ENCODE assay signal across 12 mouse cellular contexts in genomic region chr7:132802066-132802465, GRCm38 (mm10). TPM values are rescaled to one million over a fixed set of nuclear protein-coding genes. Genes with fewer than 3 reads are reported as not detected.
DNase-seq lines count a peak whose midpoint lies in the region; ATAC-seq and TF ChIP-seq lines count a peak whose summit lies in the region.
"Had no signal": no experiment of that assay in that cellular context is flagged by ENCODE, and none has a peak within 500 bp of the region (broad histone marks: within the 10 kb centered on the region; RNA-seq: fewer than 3 reads in every experiment).

No protein-coding gene starts in this region.

- no peak for TF ChIP-seq EP300 in lung, postnatal 0 days (IDR thresholded peaks at IDR 0.05)

- H3K36me3 ChIP-seq in hindbrain, embryonic 10.5 days, result peaks cover 15% of the 10 kb centered on the region; the same call in 1 of the 2 replicates
- H3K36me3 ChIP-seq in hindbrain, embryonic 16.5 days (ENCODE audit: control insufficient read depth, insufficient read depth, low read length), result no peaks in the 10 kb centered on the region
- H3K36me3 ChIP-seq in lung, postnatal 0 days (ENCODE audit: insufficient read depth, low read length), result no peaks in the 10 kb centered on the region
- no peaks in the 10 kb centered on the region for H3K36me3 ChIP-seq in heart, embryonic 14.5 days (ENCODE audit: control insufficient read depth, insufficient read depth, low read length)
- H3K36me3 ChIP-seq in liver, embryonic 13.5 days, result 0 out of 2 replicates have a peak, but pooled peaks cover 3% of the 10 kb centered on the region

- no peak for DNase-seq in hindbrain, embryonic 10.5 days (ENCODE audit: low spot score)
- DNase-seq in lung, postnatal 0 days (ENCODE audit: low spot score), result no peak
- no peak for DNase-seq in lung, adult 18-20 months
- DNase-seq in liver, embryonic 13.5 days, result no peak
- no peak for DNase-seq in embryo, embryonic 9.5 days (ENCODE audit: extremely low spot score)
- DNase-seq: lung, embryonic 14.5 days; thymus, postnatal 25 days had no signal

- H3K9me3 ChIP-seq in hindbrain, embryonic 10.5 days, result no peaks in the 10 kb centered on the region
- no peaks in the 10 kb centered on the region for H3K9me3 ChIP-seq in hindbrain, embryonic 16.5 days (ENCODE audit: control insufficient read depth, low read length)
- no peaks in the 10 kb centered on the region for H3K9me3 ChIP-seq in lung, postnatal 0 days (ENCODE audit: low read length)
- H3K9me3 ChIP-seq in heart, embryonic 14.5 days (ENCODE audit: control insufficient read depth, low read length), result no peaks in the 10 kb centered on the region
- H3K9me3 ChIP-seq in liver, embryonic 13.5 days (replicated peaks), result no peaks in the 10 kb centered on the region
- H3K9me3 ChIP-seq: G1E had no signal

- 78% methylated on average over 2 of the region's 2 CpGs for WGBS in hindbrain, embryonic 10.5 days
- WGBS in hindbrain, embryonic 16.5 days, result 74% methylated on average over 2 of the region's 2 CpGs
- WGBS in lung, postnatal 0 days, result 60% methylated on average over 2 of the region's 2 CpGs
- WGBS in heart, embryonic 14.5 days, result 88% methylated on average over 2 of the region's 2 CpGs
- WGBS in liver, embryonic 13.5 days (ENCODE audit: insufficient replicate concordance), result 72% methylated on average over 2 of the region's 2 CpGs

- peaks cover 70% of the 10 kb centered on the region for H3K4me1 ChIP-seq in hindbrain, embryonic 10.5 days (replicated peaks)
- peaks cover 19% of the 10 kb centered on the region for H3K4me1 ChIP-seq in hindbrain, embryonic 16.5 days (ENCODE audit: control insufficient read depth, insufficient read depth, low read depth, low read length)
- peaks cover 46% of the 10 kb centered on the region; the same call in 1 of the 2 replicates for H3K4me1 ChIP-seq in lung, postnatal 0 days (ENCODE audit: insufficient read depth, low read depth, low read length)
- H3K4me1 ChIP-seq in heart, embryonic 14.5 days (ENCODE audit: control insufficient read depth in 2 of 2, insufficient read depth in 2 of 2, low read length in 2 of 2), result peaks cover 48 to 74% of the 10 kb centered on the region in 2 experiments
- peaks cover 86% of the 10 kb centered on the region for H3K4me1 ChIP-seq in liver, embryonic 13.5 days (replicated peaks)

- no peak overlapping the region for H3K4me2 ChIP-seq in hindbrain, embryonic 16.5 days (ENCODE audit: low read length)
- H3K4me2 ChIP-seq in lung, postnatal 0 days (replicated peaks; ENCODE audit: low read depth, low read length), result no peak overlapping the region
- H3K4me2 ChIP-seq in heart, embryonic 14.5 days (ENCODE audit: low read length), result no peak overlapping the region
- no peak overlapping the region for H3K4me2 ChIP-seq in liver, embryonic 13.5 days
- H3K4me2 ChIP-seq: lung, embryonic 14.5 days had no signal

- H3K27ac ChIP-seq in hindbrain, embryonic 10.5 days, result peak overlapping the region; percentile 35; the same call in 1 of the 2 replicates
- no peak overlapping the region; the same call in 1 of the 2 replicates for H3K27ac ChIP-seq in hindbrain, embryonic 16.5 days (ENCODE audit: low read depth, low read length)
- H3K27ac ChIP-seq in lung, postnatal 0 days (ENCODE audit: low read length), result peak overlapping the region; percentile 63
- peak overlapping the region; percentile 61 to 79; a peak in 2 of 4 replicates for H3K27ac ChIP-seq in heart, embryonic 14.5 days (replicated peaks in 1 of 2; ENCODE audit: control insufficient read depth in 1 of 2, insufficient read depth in 1 of 2, low read depth in 2 of 2, low read length in 2 of 2)
- peak overlapping the region; percentile 11; the same call in 1 of the 2 replicates for H3K27ac ChIP-seq in liver, embryonic 13.5 days

- no peak for ATAC-seq in hindbrain, embryonic 16.5 days
- ATAC-seq in lung, postnatal 0 days, result no peak
- ATAC-seq in heart, embryonic 14.5 days (ENCODE audit: insufficient number of reproducible peaks, insufficient read depth, low FRiP score, low read depth), result no peak
- no peak for ATAC-seq in liver, embryonic 13.5 days (ENCODE audit: low read depth)
- ATAC-seq in megakaryocyte progenitor cell, adult 5-6 weeks (replicated peaks; ENCODE audit: poor library complexity), result no peak

- TF ChIP-seq CTCF in lung, postnatal 0 days (IDR thresholded peaks at IDR 0.05), result peak; percentile 31; the same call in 1 of the 2 replicates

- no peaks in the 10 kb centered on the region for H3K27me3 ChIP-seq in hindbrain, embryonic 10.5 days (ENCODE audit: insufficient read depth, poor library complexity, severe bottlenecking)
- no peaks in the 10 kb centered on the region for H3K27me3 ChIP-seq in hindbrain, embryonic 16.5 days (replicated peaks; ENCODE audit: control insufficient read depth, insufficient read depth, low read length)
- H3K27me3 ChIP-seq in lung, postnatal 0 days (replicated peaks; ENCODE audit: insufficient read depth, low read length), result no peaks in the 10 kb centered on the region
- H3K27me3 ChIP-seq in heart, embryonic 14.5 days (ENCODE audit: control insufficient read depth, insufficient read depth, low read length), result no peaks in the 10 kb centered on the region
- no peaks in the 10 kb centered on the region for H3K27me3 ChIP-seq in liver, embryonic 13.5 days

- no peak overlapping the region for H3K9ac ChIP-seq in hindbrain, embryonic 16.5 days (ENCODE audit: low read depth, low read length)
- H3K9ac ChIP-seq in lung, postnatal 0 days (replicated peaks; ENCODE audit: low read depth), result no peak overlapping the region
- no peak overlapping the region for H3K9ac ChIP-seq in heart, embryonic 14.5 days (ENCODE audit: low read length)
- no peak overlapping the region for H3K9ac ChIP-seq in liver, embryonic 13.5 days
- H3K9ac ChIP-seq: lung, embryonic 14.5 days had no signal

- H3K4me3 ChIP-seq in hindbrain, embryonic 10.5 days, result no peak overlapping the region
- no peak overlapping the region for H3K4me3 ChIP-seq in hindbrain, embryonic 16.5 days (ENCODE audit: low read length)
- H3K4me3 ChIP-seq in lung, postnatal 0 days (ENCODE audit: low read depth, low read length), result no peak overlapping the region
- H3K4me3 ChIP-seq in heart, embryonic 14.5 days (ENCODE audit: control insufficient read depth in 1 of 2, insufficient read depth in 1 of 2, low read depth in 1 of 2, low read length in 2 of 2), result no peak overlapping the region
- no peak overlapping the region for H3K4me3 ChIP-seq in liver, embryonic 13.5 days (replicated peaks)
- H3K4me3 ChIP-seq: myocyte had no signal

RNA-seq across cellular contexts. Expression of gene Fam53b, which starts 11.6 kb away (rescaled TPM):
- 25.5 and 27.7 TPM in 2 replicates for polyA plus RNA-seq in hindbrain, embryonic 10.5 days (2016; fragmentation: Nextera tagmentation; extraction: Ambion mirVana)
- polyA plus RNA-seq in hindbrain, embryonic 16.5 days (2015; fragmentation: Nextera tagmentation; extraction: Ambion mirVana), result 14.7 and 16.3 TPM in 2 replicates
- polyA plus RNA-seq in lung, postnatal 0 days (2015; fragmentation: Nextera tagmentation; extraction: Ambion mirVana), result 27.2 and 31.2 TPM in 2 replicates
- polyA plus RNA-seq in heart, embryonic 14.5 days (2014; fragmentation: Nextera tagmentation; extraction: Ambion mirVana), result 15.4 and 15.6 TPM in 2 replicates
- polyA plus RNA-seq in liver, embryonic 13.5 days (2015; fragmentation: Nextera tagmentation; extraction: Ambion mirVana), result 19.1 and 21.4 TPM in 2 replicates
- 16.0 and 21.5 TPM in 2 replicates for total RNA-seq in megakaryocyte progenitor cell, adult 5-6 weeks (2015)
- 12.2 and 15.9 TPM in 2 replicates for total RNA-seq in megakaryocyte progenitor cell, adult 5-6 weeks (2017)

RNA-seq across cellular contexts. Expression of gene Eef1akmt2, which starts 50.4 kb away (rescaled TPM):
- 76.6 and 80.1 TPM in 2 replicates for polyA plus RNA-seq in hindbrain, embryonic 10.5 days (2016; fragmentation: Nextera tagmentation; extraction: Ambion mirVana)
- 79.0 and 87.6 TPM in 2 replicates for polyA plus RNA-seq in hindbrain, embryonic 16.5 days (2015; fragmentation: Nextera tagmentation; extraction: Ambion mirVana)
- polyA plus RNA-seq in lung, postnatal 0 days (2015; fragmentation: Nextera tagmentation; extraction: Ambion mirVana), result 34.5 and 37.2 TPM in 2 replicates
- polyA plus RNA-seq in heart, embryonic 14.5 days (2014; fragmentation: Nextera tagmentation; extraction: Ambion mirVana), result 40.4 and 42.0 TPM in 2 replicates
- 24.1 and 30.1 TPM in 2 replicates for polyA plus RNA-seq in liver, embryonic 13.5 days (2015; fragmentation: Nextera tagmentation; extraction: Ambion mirVana)
- 27.3 and 38.6 TPM in 2 replicates for total RNA-seq in megakaryocyte progenitor cell, adult 5-6 weeks (2015)
- total RNA-seq in megakaryocyte progenitor cell, adult 5-6 weeks (2017), result 48.3 and 48.9 TPM in 2 replicates

RNA-seq across cellular contexts. Expression of gene Abraxas2, which starts 57.0 kb away (rescaled TPM):
- polyA plus RNA-seq in hindbrain, embryonic 10.5 days (2016; fragmentation: Nextera tagmentation; extraction: Ambion mirVana), result 30.7 and 35.5 TPM in 2 replicates
- polyA plus RNA-seq in hindbrain, embryonic 16.5 days (2015; fragmentation: Nextera tagmentation; extraction: Ambion mirVana), result 34.0 and 35.7 TPM in 2 replicates
- 26.7 and 27.1 TPM in 2 replicates for polyA plus RNA-seq in lung, postnatal 0 days (2015; fragmentation: Nextera tagmentation; extraction: Ambion mirVana)
- polyA plus RNA-seq in heart, embryonic 14.5 days (2014; fragmentation: Nextera tagmentation; extraction: Ambion mirVana), result 29.4 and 33.0 TPM in 2 replicates
- polyA plus RNA-seq in liver, embryonic 13.5 days (2015; fragmentation: Nextera tagmentation; extraction: Ambion mirVana), result 17.0 and 18.4 TPM in 2 replicates
- 48.6 and 48.9 TPM in 2 replicates for total RNA-seq in megakaryocyte progenitor cell, adult 5-6 weeks (2015)
- 38.6 and 45.9 TPM in 2 replicates for total RNA-seq in megakaryocyte progenitor cell, adult 5-6 weeks (2017)
